Mouse (Mus musculus): ENCODE data around the gene Upk1a.

- TF ChIP-seq CTCF (IDR thresholded peaks at IDR 0.05; ENCODE audit: extremely low read depth, insufficient read depth, low read length) (no peak), POLR2A (IDR thresholded peaks at IDR 0.05; ENCODE audit: extremely low read depth, insufficient read depth, low read length) (no peak)
Measured at GRCm38 (mm10) chr7:30602583-30602982, 10.1 kb downstream of the Upk1a start.
